Mouse (Mus musculus) neural tube, embryonic 12.5 days (tissue): Measurements from ENCODE around the gene Spice1. TPM values are rescaled to one million over a fixed set of nuclear protein-coding genes. Genes with fewer than 3 reads are reported as not detected.

Experiments
- ATAC-seq: fragments of 200-750 bp; cut with Nextera tagmentation; 2 replicates; pipeline ENCODE4 v1.8.0; 2017; ENCODE audit warnings: low read depth, mild to moderate bottlenecking, moderate TSS enrichment, moderate library complexity; ENCODE audit not compliant: low FRiP score
- H3K27ac ChIP-seq: fragments of 300-500 bp; sonication (generic); 2 replicates; pipeline ENCODE4 v1.5.1; 2016
- H3K27me3 ChIP-seq: fragments of 300-500 bp; sonication (generic); replicated peaks from 2 replicates; pipeline ENCODE4 v1.6.1; 2016; ENCODE audit warnings: mild to moderate bottlenecking
- H3K36me3 ChIP-seq: fragments of 300-500 bp; sonication (generic); 2 replicates; pipeline ENCODE4 v1.6.1; 2016; ENCODE audit warnings: mild to moderate bottlenecking
- H3K4me1 ChIP-seq: fragments of 300-500 bp; sonication (generic); 2 replicates; pipeline ENCODE4 v1.6.1; 2016
- H3K4me2 ChIP-seq: fragments of 300-500 bp; sonication (generic); replicated peaks from 2 replicates; pipeline ENCODE4 v1.6.1; 2016; ENCODE audit warnings: mild to moderate bottlenecking
- H3K4me3 ChIP-seq: fragments of 300-500 bp; sonication (generic); 2 replicates; pipeline ENCODE4 v1.5.1; 2016
- H3K9ac ChIP-seq: fragments of 300-500 bp; sonication (generic); 2 replicates; pipeline ENCODE4 v1.6.1; 2016; ENCODE audit warnings: mild to moderate bottlenecking
- H3K9me3 ChIP-seq: fragments of 300-500 bp; sonication (generic); 2 replicates; pipeline ENCODE4 v1.6.1; 2016; ENCODE audit warnings: mild to moderate bottlenecking
- WGBS: fragments of 180-500 bp; shearing (Covaris S2); methylation state at CpG from one replicate; pipeline ENCODE4 v1.1.7; 2016; 5-methylcytosine and 5-hydroxymethylcytosine counted together
- polyA plus RNA-seq: library from polyadenylated mRNA; unstranded; fragments of >200 nt; fragmentation: Nextera tagmentation; extraction: Ambion mirVana; gene quantifications from 2 replicates; pipeline ENCODE4 v1.2.1, GENCODE M21; 2016

Gene Spice1
- polyA plus RNA-seq: 16.8 and 27.6 TPM in 2 replicates

GRCm38 (mm10) chr16:44347071-44347901, at the start of gene Spice1:
TSS of gene Spice1 (plus strand) at chr16:44347121.
- no peaks in the 10 kb centered on the region for H3K36me3 ChIP-seq
- under 1% methylated on average over 67 of the region's 67 CpGs for WGBS
- peak; percentile 100 for ATAC-seq
- H3K9me3 ChIP-seq: no peaks in the 10 kb centered on the region
- H3K4me3 ChIP-seq: peak within 1 kb of the TSS; percentile 76
- no peaks in the 10 kb centered on the region for H3K27me3 ChIP-seq
- peak within 1 kb of the TSS; percentile 74 for H3K9ac ChIP-seq
- peak within 1 kb of the TSS; percentile 72 for H3K4me2 ChIP-seq
- peak within 1 kb of the TSS; percentile 72; the same call in 1 of the 2 replicates for H3K27ac ChIP-seq
- peaks cover 12% of the 10 kb centered on the region for H3K4me1 ChIP-seq

GRCm38 (mm10) chr16:44299438-44300093, 47.4 kb upstream of the Spice1 start:
- Histone ChIP-seq H3K36me3 (no peaks in the 10 kb centered on the region), H3K27me3 (no peaks in the 10 kb centered on the region), H3K4me3 (no peak overlapping the region), H3K27ac (no peak overlapping the region), H3K9me3 (no peaks in the 10 kb centered on the region), H3K4me2 (no peak overlapping the region), H3K4me1 (no peaks in the 10 kb centered on the region), H3K9ac (no peak overlapping the region)
- ATAC-seq: no peak
- WGBS: 79% methylated on average over 20 of the region's 20 CpGs

- no peak overlapping the region for H3K4me2 ChIP-seq
- no peak overlapping the region for H3K4me3 ChIP-seq
- H3K36me3 ChIP-seq: no peaks in the 10 kb centered on the region
- H3K27ac ChIP-seq: no peak overlapping the region
- H3K9ac ChIP-seq: no peak overlapping the region
- ATAC-seq: no peak
- WGBS: 68% methylated on average over 10 of the region's 10 CpGs
- H3K27me3 ChIP-seq: no peaks in the 10 kb centered on the region
- H3K4me1 ChIP-seq: no peaks in the 10 kb centered on the region
- H3K9me3 ChIP-seq: no peaks in the 10 kb centered on the region
These were observed 44.6 kb upstream of the Spice1 start for GRCm38 (mm10) chr16:44302126-44302892.

GRCm38 (mm10) chr16:44303822-44304221, 43.1 kb upstream of the Spice1 start:
- Histone ChIP-seq H3K4me2 (no peak overlapping the region), H3K9ac (no peak overlapping the region), H3K4me3 (no peak overlapping the region), H3K27ac (no peak overlapping the region), H3K4me1 (no peaks in the 10 kb centered on the region), H3K9me3 (no peaks in the 10 kb centered on the region), H3K27me3 (no peaks in the 10 kb centered on the region), H3K36me3 (no peaks in the 10 kb centered on the region)
- no peak for ATAC-seq
- WGBS: 79% methylated on average over 2 of the region's 2 CpGs

GRCm38 (mm10) chr16:44305606-44306005, 41.3 kb upstream of the Spice1 start:
- H3K27me3 ChIP-seq: no peaks in the 10 kb centered on the region
- H3K9me3 ChIP-seq: no peaks in the 10 kb centered on the region
- 75% methylated on average over 3 of the region's 3 CpGs for WGBS
- H3K4me2 ChIP-seq: no peak overlapping the region
- H3K27ac ChIP-seq: no peak overlapping the region
- no peak overlapping the region for H3K4me3 ChIP-seq
- H3K36me3 ChIP-seq: no peaks in the 10 kb centered on the region
- ATAC-seq: no peak
- H3K9ac ChIP-seq: no peak overlapping the region
- H3K4me1 ChIP-seq: no peaks in the 10 kb centered on the region

DNA sequence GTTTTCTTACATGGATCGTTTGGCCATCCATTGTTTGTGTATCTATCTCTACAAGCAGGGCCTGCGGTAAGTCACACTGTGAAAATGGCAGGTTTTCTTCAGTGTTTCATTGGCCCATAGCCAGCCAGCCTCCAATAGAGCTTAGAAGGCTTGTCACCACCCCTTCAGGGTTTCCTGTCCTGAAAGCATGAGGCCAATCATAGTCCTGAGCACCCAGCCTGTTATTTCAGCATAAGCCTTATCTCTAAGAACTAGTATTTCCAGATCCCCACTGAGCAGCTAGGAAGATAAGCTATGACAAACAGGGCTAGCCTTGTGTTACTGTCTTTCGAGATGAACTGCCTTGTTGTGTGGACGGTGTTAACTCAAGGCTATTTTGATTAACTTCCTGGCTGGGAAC, 33.5 kb upstream of the Spice1 start:
- 79% methylated on average over 4 of the region's 4 CpGs for WGBS
- no peak for ATAC-seq
- Histone ChIP-seq H3K27me3 (no peaks in the 10 kb centered on the region), H3K36me3 (no peaks in the 10 kb centered on the region), H3K4me1 (no peaks in the 10 kb centered on the region), H3K4me3 (no peak overlapping the region), H3K9ac (no peak overlapping the region), H3K27ac (no peak overlapping the region), H3K9me3 (no peaks in the 10 kb centered on the region), H3K4me2 (no peak overlapping the region)

GRCm38 (mm10) chr16:44316350-44316749, 30.6 kb upstream of the Spice1 start:
- no peak overlapping the region for H3K4me2 ChIP-seq
- no peak overlapping the region for H3K4me3 ChIP-seq
- H3K4me1 ChIP-seq: no peaks in the 10 kb centered on the region
- no peak overlapping the region for H3K9ac ChIP-seq
- H3K9me3 ChIP-seq: no peaks in the 10 kb centered on the region
- no peaks in the 10 kb centered on the region for H3K27me3 ChIP-seq
- WGBS: 84% methylated on average over 4 of the region's 4 CpGs
- ATAC-seq: no peak
- H3K36me3 ChIP-seq: no peaks in the 10 kb centered on the region
- no peak overlapping the region for H3K27ac ChIP-seq

DNA sequence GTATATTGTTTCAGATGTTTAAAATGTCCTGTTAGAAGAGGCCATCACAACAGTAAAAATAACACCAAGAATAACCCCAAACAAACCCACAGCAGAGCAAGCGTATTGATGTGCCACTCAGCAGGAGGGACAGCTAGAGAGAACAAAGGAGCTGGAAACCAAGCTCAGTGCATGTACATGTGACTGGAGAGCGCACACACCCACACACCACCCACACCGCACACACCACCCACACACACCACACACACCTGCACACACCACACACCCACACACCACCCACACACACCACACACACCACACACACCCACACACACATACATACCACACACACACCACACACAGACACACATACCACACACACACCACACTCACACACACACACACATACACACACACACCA, 26.7 kb upstream of the Spice1 start:
- Histone ChIP-seq H3K4me3 (no peak overlapping the region), H3K4me1 (no peaks in the 10 kb centered on the region), H3K4me2 (no peak overlapping the region), H3K27ac (no peak overlapping the region), H3K27me3 (no peaks in the 10 kb centered on the region), H3K9ac (no peak overlapping the region), H3K9me3 (no peaks in the 10 kb centered on the region), H3K36me3 (no peaks in the 10 kb centered on the region)
- peak; percentile 44; the same call in 1 of the 2 replicates for ATAC-seq
- WGBS: 61% methylated on average over 3 of the region's 3 CpGs

DNA sequence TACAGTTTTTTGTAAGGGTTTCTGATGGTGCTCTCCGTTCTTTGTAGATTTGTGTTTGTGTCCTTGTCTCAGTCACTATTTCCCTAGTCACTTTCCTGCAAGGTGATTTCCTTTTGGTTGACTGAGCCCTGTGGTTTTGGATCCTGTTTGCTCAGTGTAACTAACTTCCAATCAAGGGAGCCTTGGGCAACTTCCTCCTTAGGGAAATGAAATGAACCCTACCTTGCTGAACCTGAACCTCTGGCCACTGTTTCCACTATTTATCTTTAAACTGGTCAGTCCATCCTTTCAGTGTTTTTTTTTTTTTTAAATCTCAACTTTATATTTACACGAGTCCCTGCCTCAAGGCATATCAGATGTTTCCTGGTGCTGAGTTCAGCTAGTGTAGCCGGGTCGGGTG, 18.3 kb upstream of the Spice1 start:
- ATAC-seq: no peak
- H3K4me3 ChIP-seq: no peak overlapping the region

GRCm38 (mm10) chr16:44330657-44331056, 16.3 kb upstream of the Spice1 start:
- 79% methylated on average over 9 of the region's 9 CpGs for WGBS
- no peak overlapping the region for H3K4me3 ChIP-seq
- no peak overlapping the region for H3K27ac ChIP-seq
- no peaks in the 10 kb centered on the region for H3K36me3 ChIP-seq
- ATAC-seq: no peak
- peaks cover 12% of the 10 kb centered on the region for H3K4me1 ChIP-seq
- H3K27me3 ChIP-seq: peaks cover 26% of the 10 kb centered on the region
- H3K9me3 ChIP-seq: no peaks in the 10 kb centered on the region
- no peak overlapping the region for H3K9ac ChIP-seq
- H3K4me2 ChIP-seq: no peak overlapping the region

More for the DNA sequence above, 18.3 kb upstream of the Spice1 start:
- H3K36me3 ChIP-seq: no peaks in the 10 kb centered on the region
- H3K27ac ChIP-seq: no peak overlapping the region
- peaks cover 22% of the 10 kb centered on the region for H3K27me3 ChIP-seq
- 77% methylated on average over 4 of the region's 4 CpGs for WGBS
- no peaks in the 10 kb centered on the region for H3K9me3 ChIP-seq
- H3K4me1 ChIP-seq: peaks cover 12% of the 10 kb centered on the region
- no peak overlapping the region for H3K4me2 ChIP-seq
- H3K9ac ChIP-seq: no peak overlapping the region

- 14% methylated on average over 9 of the region's 9 CpGs for WGBS
- Histone ChIP-seq H3K4me2 (no peak overlapping the region), H3K9me3 (no peaks in the 10 kb centered on the region), H3K27ac (no peak overlapping the region), H3K27me3 (peaks cover 26% of the 10 kb centered on the region), H3K36me3 (no peaks in the 10 kb centered on the region), H3K9ac (no peak overlapping the region), H3K4me1 (peaks cover 12% of the 10 kb centered on the region), H3K4me3 (no peak overlapping the region)
- peak; percentile 41; the same call in 1 of the 2 replicates for ATAC-seq
These were observed 15.8 kb upstream of the Spice1 start for GRCm38 (mm10) chr16:44331154-44331553.

GRCm38 (mm10) chr16:44331671-44331994, 15.3 kb upstream of the Spice1 start:
- Histone ChIP-seq H3K9ac (peak overlapping the region; percentile 68; the same call in 1 of the 2 replicates), H3K36me3 (no peaks in the 10 kb centered on the region), H3K9me3 (no peaks in the 10 kb centered on the region), H3K27me3 (peaks cover 26% of the 10 kb centered on the region), H3K4me2 (peak overlapping the region; percentile 99), H3K4me1 (peaks cover 12% of the 10 kb centered on the region), H3K4me3 (peak overlapping the region; percentile 56), H3K27ac (no peak overlapping the region)
- WGBS: 12% methylated on average over 6 of the region's 6 CpGs
- ATAC-seq: peak; percentile 21; the same call in 1 of the 2 replicates
